Mouse (Mus musculus) forebrain, postnatal 0 days (tissue): Measurements from ENCODE around the gene Nop9. TPM values are rescaled to one million over a fixed set of nuclear protein-coding genes. Genes with fewer than 3 reads are reported as not detected.

Experiments
- ATAC-seq: fragments of 200-750 bp; cut with Nextera tagmentation; 2 replicates; pipeline ENCODE4 v1.8.0; 2017; ENCODE audit warnings: mild to moderate bottlenecking, moderate library complexity
- DNase-seq: peaks from one replicate; pipeline ENCODE4 v3.0.0-alpha.2; 2015
- H3K27ac ChIP-seq: fragments of 300-500 bp; sonication (generic); 2 replicates; pipeline ENCODE4 v1.5.1; 2014; ENCODE audit warnings: low read depth, mild to moderate bottlenecking, antibody characterized with exemption, low read length, moderate library complexity, mixed read lengths
- H3K27me3 ChIP-seq: fragments of 300-500 bp; sonication (generic); 2 replicates; pipeline ENCODE4 v1.6.1; 2014; ENCODE audit warnings: mild to moderate bottlenecking, low read length, mixed read lengths; ENCODE audit not compliant: insufficient read depth
- H3K36me3 ChIP-seq: fragments of 300-500 bp; sonication (generic); 2 replicates; pipeline ENCODE4 v1.6.1; 2014; ENCODE audit warnings: mild to moderate bottlenecking, moderate library complexity; ENCODE audit not compliant: insufficient read depth
- H3K4me1 ChIP-seq: fragments of 300-500 bp; sonication (generic); 2 replicates; pipeline ENCODE4 v1.6.1; 2014; ENCODE audit warnings: antibody characterized with exemption; ENCODE audit not compliant: insufficient read depth
- H3K4me2 ChIP-seq: fragments of 300-500 bp; sonication (generic); 2 replicates; pipeline ENCODE4 v1.6.1; 2014; ENCODE audit warnings: low read depth, mild to moderate bottlenecking, moderate library complexity
- H3K4me3 ChIP-seq: fragments of 300-500 bp; sonication (generic); 2 replicates; pipeline ENCODE4 v1.5.1; 2014; ENCODE audit warnings: low read depth, low read length, mixed read lengths
- H3K9ac ChIP-seq: fragments of 300-500 bp; sonication (generic); 2 replicates; pipeline ENCODE4 v1.6.1; 2014; ENCODE audit warnings: mild to moderate bottlenecking
- H3K9me3 ChIP-seq: fragments of 300-500 bp; sonication (generic); 2 replicates; pipeline ENCODE4 v1.6.1; 2016; ENCODE audit warnings: low read length
- CTCF ChIP-seq: sonication (generic); IDR thresholded peaks from 2 replicates; pipeline ENCODE4 v1.5.1; 2016; ENCODE audit warnings: antibody characterized with exemption, control low read depth, low read depth
- WGBS: fragments of 180-500 bp; shearing (Covaris S2); extraction: QIAGEN DNeasy Blood & Tissue Kit; methylation state at CpG from one replicate; pipeline ENCODE4 v1.1.7; 2014; 5-methylcytosine and 5-hydroxymethylcytosine counted together
- polyA plus RNA-seq: library from polyadenylated mRNA; unstranded; fragments of >200 nt; fragmentation: Nextera tagmentation; extraction: Ambion mirVana; gene quantifications from 2 replicates; pipeline ENCODE4 v1.2.1, GENCODE M21; 2015
- total RNA-seq: library from RNA; depleted of rRNA; stranded (reverse); fragments of >200 nt; gene quantifications from 2 replicates; pipeline ENCODE4 v1.2.3, GENCODE M21; 2014

The Nop9 gene
- total and polyA plus RNA-seq, 2 experiments from 2014 or later, result 25.6 to 34.7 TPM

GRCm38 (mm10) chr14:55769087-55769703, 23.7 kb downstream of the Nop9 start:
- 0 out of 2 replicates have a peak, but pooled peaks cover 4% of the 10 kb centered on the region for H3K4me1 ChIP-seq
- ATAC-seq (no peak), DNase-seq (no peak)
- H3K9ac ChIP-seq, result no peak overlapping the region
- H3K27me3 ChIP-seq, result peaks cover 9% of the 10 kb centered on the region
- no peak overlapping the region for H3K27ac ChIP-seq
- no peak overlapping the region for H3K4me2 ChIP-seq
- no peaks in the 10 kb centered on the region for H3K36me3 ChIP-seq
- WGBS, result 77% methylated on average over 16 of the region's 16 CpGs
- no peak for TF ChIP-seq CTCF
- no peaks in the 10 kb centered on the region for H3K9me3 ChIP-seq
- H3K4me3 ChIP-seq, result no peak overlapping the region

- Histone ChIP-seq H3K36me3 (no peaks in the 10 kb centered on the region), H3K27me3 (peaks cover 3% of the 10 kb centered on the region; the same call in 1 of the 2 replicates), H3K9ac (no peak overlapping the region), H3K9me3 (no peaks in the 10 kb centered on the region), H3K4me3 (no peak overlapping the region), H3K27ac (no peak overlapping the region), H3K4me1 (no peaks in the 10 kb centered on the region), H3K4me2 (no peak overlapping the region)
- WGBS, result 78% methylated on average over 7 of the region's 7 CpGs
- DNase-seq (no peak), ATAC-seq (no peak)
- no peak for TF ChIP-seq CTCF
These were observed 31.2 kb downstream of the Nop9 start for GRCm38 (mm10) chr14:55776711-55777110.

GRCm38 (mm10) chr14:55777176-55777575, 31.7 kb downstream of the Nop9 start:
- no peak for TF ChIP-seq CTCF
- no peak overlapping the region for H3K9ac ChIP-seq
- no peaks in the 10 kb centered on the region for H3K4me1 ChIP-seq
- no peaks in the 10 kb centered on the region for H3K9me3 ChIP-seq
- H3K27me3 ChIP-seq, result peaks cover 8% of the 10 kb centered on the region
- no peak overlapping the region for H3K4me3 ChIP-seq
- DNase-seq, result no peak
- no peak for ATAC-seq
- no peak overlapping the region for H3K27ac ChIP-seq
- no peak overlapping the region for H3K4me2 ChIP-seq
- H3K36me3 ChIP-seq, result no peaks in the 10 kb centered on the region
- WGBS, result 58% methylated on average over 3 of the region's 3 CpGs

- Histone ChIP-seq H3K27me3 (peaks cover 14% of the 10 kb centered on the region), H3K9me3 (no peaks in the 10 kb centered on the region), H3K4me2 (no peak overlapping the region), H3K9ac (no peak overlapping the region), H3K27ac (no peak overlapping the region), H3K36me3 (no peaks in the 10 kb centered on the region), H3K4me3 (no peak overlapping the region), H3K4me1 (no peaks in the 10 kb centered on the region)
- DNase-seq (no peak), ATAC-seq (no peak)
- WGBS, result 89% methylated on average over 11 of the region's 11 CpGs
- no peak for TF ChIP-seq CTCF
These were observed 32.3 kb downstream of the Nop9 start for GRCm38 (mm10) chr14:55777806-55778205.

GRCm38 (mm10) chr14:55778686-55779085, 33.2 kb downstream of the Nop9 start:
- no peak for ATAC-seq
- Histone ChIP-seq H3K4me1 (peaks cover 4% of the 10 kb centered on the region; the same call in 1 of the 2 replicates), H3K27me3 (peaks cover 23% of the 10 kb centered on the region), H3K4me2 (no peak overlapping the region), H3K4me3 (no peak overlapping the region), H3K9me3 (no peaks in the 10 kb centered on the region), H3K27ac (no peak overlapping the region), H3K9ac (no peak overlapping the region), H3K36me3 (no peaks in the 10 kb centered on the region)
- DNase-seq, result no peak
- TF ChIP-seq CTCF, result no peak
- WGBS, result 94% methylated on average over 15 of the region's 15 CpGs

- no peak for ATAC-seq
- Histone ChIP-seq H3K27ac (no peak overlapping the region), H3K4me3 (no peak overlapping the region), H3K9me3 (no peaks in the 10 kb centered on the region), H3K36me3 (no peaks in the 10 kb centered on the region), H3K27me3 (peaks cover 30% of the 10 kb centered on the region), H3K4me2 (no peak overlapping the region), H3K4me1 (peaks cover 7% of the 10 kb centered on the region; the same call in 1 of the 2 replicates), H3K9ac (no peak overlapping the region)
- TF ChIP-seq CTCF, result no peak
- DNase-seq, result no peak
- 62% methylated on average over 16 of the region's 16 CpGs for WGBS
These were observed 34.2 kb downstream of the Nop9 start for GRCm38 (mm10) chr14:55779656-55780055.

GRCm38 (mm10) chr14:55780736-55781135, 35.2 kb downstream of the Nop9 start:
- H3K4me3 ChIP-seq, result no peak overlapping the region
- TF ChIP-seq CTCF, result no peak
- H3K36me3 ChIP-seq, result no peaks in the 10 kb centered on the region
- no peak overlapping the region for H3K27ac ChIP-seq
- no peak for DNase-seq
- H3K9ac ChIP-seq, result no peak overlapping the region
- WGBS, result 83% methylated on average over 11 of the region's 11 CpGs
- peaks cover 7% of the 10 kb centered on the region; the same call in 1 of the 2 replicates for H3K4me1 ChIP-seq
- no peak for ATAC-seq
- H3K9me3 ChIP-seq, result no peaks in the 10 kb centered on the region
- no peak overlapping the region for H3K4me2 ChIP-seq
- H3K27me3 ChIP-seq, result peaks cover 41% of the 10 kb centered on the region
